Mouse (Mus musculus) frontal cortex, adult 2 months (tissue): ENCODE results near the gene Slc22a7. TPM values are rescaled to one million over a fixed set of nuclear protein-coding genes. Genes with fewer than 3 reads are reported as not detected.
A peak's percentile ranks its signal among the peaks of the same experiment; 100 is the strongest.

ENCODE experiments used
- DNase-seq, 2 experiments: peaks; one replicate each; pipeline ENCODE4 v3.0.0; 2022; ENCODE audit warnings: low spot score in 1 of 2; ENCODE audit errors: extremely low spot score in 1 of 2
- polyA plus RNA-seq: library from polyadenylated mRNA; depleted of rRNA; stranded (reverse); fragments of >200 nt; gene quantifications from 2 replicates; pipeline ENCODE4 v1.2.3, GENCODE M21; 2012; rRNA removed

Slc22a7 gene
- polyA plus RNA-seq, 1 experiment = 0.18 TPM

DNA sequence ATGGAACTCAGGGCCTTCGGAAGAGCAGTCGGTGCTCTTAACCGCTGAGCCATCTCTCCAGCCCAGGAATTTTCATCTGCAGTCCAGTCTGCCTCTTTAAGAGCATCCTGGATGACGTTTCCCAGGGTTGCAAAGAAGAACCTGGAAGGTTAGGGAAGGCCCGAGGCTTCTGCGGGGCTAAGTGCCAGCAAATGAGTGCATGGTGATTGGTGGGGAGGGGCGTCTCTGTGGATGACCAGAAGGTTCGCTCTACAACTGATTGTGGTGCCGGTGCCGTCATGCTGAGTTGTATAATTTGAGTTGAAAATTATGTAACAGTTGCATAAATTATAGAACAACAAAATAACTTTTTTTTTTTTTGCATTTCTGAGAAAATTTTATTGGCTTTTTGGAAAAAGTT lies 919 bp upstream of the Slc22a7 start:
- DNase-seq = no peak

DNA sequence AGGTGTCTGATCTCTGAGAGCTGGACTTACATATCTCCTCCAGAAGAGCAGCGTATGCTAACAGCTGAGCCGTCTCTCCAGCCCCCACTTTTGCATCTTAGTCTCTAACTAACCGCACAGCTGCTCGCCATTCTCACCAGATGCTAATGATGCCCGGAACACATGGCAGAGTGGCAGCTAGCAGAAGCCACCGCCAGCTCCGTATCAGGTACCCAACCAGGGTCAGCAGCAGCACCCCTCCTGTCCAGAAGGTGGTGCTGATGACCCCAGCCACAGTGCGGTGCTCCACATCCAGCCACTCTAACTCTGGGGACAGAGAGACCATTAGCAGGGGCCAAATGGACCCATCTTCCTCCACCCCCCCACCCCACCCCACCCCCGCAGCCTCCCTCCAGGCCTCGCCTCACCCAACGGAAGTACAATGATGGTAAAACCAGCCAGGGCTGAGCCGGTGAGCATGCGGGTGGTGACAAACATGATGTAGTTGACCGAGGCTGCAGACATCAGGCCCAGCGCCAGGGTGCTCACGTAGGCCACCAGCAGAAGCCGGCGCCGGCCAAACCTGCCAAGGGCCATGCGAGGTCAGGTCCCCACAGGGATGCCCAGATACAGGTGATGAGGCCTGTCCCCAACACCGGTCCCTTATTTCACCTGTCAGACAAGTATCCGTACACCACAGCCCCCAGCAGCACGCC lies 1.4 kb downstream of the Slc22a7 start:
- peak in 1 of 2 experiments; percentile 44 for DNase-seq

DNA sequence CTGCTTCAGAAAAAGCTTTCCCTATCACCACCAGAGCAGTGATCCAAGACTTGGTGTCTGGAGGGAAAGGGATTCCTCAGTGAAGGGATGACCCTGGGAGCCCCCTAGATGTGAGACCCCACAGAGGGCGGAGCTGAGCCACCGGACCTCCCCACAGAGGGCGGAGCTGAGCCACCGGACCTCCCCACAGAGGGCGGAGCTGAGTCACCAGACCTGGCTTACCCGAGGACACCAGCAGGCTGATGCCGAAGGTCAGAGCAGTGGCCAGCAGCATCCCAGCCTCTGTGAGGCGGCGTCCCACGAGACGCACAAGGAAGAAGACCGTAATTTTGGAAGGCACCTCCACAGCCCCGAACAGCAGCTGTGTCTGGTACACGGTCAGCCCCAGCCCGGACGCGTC lies 4.6 kb downstream of the Slc22a7 start:
- DNase-seq = no peak

DNA sequence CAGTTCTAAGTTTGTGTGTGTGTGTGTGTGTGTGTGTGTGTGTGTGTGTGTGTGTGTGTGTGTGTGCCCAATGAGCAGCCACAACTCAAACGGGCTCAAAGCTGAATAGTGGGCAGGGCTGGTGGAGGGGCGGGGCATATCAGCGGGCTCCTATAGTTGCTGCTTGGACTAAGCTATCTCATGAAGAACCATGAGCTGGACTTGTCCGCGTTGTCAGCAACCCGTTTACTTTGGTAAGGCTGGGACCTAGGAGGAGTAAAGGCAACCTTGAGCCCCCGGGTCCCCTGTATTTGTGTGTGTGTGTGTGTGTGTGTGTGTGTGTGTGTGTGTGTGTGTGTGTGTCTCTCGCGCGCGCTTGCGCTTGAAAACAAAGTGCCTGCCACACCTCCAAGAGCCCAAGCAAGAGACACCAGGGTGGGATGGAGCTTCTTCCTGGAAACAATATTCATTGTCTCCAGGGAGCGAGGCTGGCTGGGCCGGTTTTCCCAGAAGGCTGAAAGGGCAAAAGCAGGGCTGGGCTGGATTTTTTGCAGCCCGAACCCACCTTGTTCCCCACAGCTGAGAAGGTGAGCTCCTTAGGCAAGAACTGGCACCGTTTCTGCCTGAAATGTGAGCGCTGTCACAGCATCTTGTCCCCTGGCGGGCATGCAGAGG lies 9.4 kb downstream of the Slc22a7 start, which contains the start of gene Crip3:
TSS of gene Crip3 (plus strand) at position 166 of the 654 bp plus-strand sequence.
- no peak for DNase-seq

DNA sequence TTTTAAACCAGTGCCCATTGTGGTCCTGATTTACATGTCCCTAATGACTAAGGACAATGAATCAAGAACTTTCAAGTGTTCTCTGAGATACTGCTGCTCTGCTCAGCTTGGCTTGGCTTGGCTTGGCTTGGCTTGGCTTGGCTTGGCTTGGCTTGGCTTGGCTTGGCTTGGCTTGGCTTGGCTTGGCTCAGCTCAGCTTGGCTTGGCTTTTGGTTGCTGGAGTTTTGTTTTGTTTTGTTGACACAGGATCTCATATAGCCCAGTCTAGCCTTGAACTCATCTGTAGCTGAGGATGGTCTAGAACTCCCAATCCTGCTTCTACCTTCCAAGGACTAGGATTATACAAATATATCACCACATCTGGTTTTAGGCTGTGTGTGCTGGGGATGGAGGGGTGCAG lies 11.8 kb downstream of the Slc22a7 start:
- no peak for DNase-seq

DNA sequence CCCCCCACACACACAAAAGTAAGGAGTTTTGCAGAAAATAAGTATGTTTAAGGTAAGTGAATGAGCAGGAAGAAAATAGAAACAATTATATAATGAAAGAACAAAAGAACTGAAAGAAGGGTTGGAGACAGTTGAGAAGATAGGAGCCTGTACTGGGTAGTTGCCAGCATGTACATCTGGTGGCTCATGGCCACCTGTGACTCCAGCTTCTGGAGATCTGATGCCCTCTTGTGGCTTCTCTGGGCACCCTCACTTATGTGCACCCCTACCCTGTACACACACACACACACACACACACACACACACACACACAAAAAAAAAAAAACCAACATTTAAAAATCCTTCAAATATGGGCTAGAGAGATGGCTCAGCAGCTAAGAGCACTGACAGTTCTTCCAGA lies 18.5 kb downstream of the Slc22a7 start:
- no peak for DNase-seq

DNA sequence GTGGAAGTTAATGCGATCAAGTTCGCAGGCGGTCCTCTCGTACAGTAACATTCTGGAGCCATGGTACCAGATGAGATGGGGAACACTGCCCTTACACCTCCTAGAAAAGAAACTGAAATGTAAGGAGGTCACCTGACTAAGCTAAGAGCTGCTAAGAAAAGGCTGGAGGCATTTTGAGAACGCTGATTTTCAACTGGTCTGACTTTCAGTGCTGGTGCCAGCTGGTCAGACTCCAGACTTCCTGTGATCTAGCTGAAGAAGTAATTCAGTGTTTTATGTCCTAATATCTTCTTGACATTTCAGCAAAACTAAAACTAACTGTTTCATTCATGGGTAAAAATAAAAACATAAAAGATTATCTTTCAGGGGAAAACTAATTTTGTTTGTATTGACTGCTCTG lies 19.6 kb downstream of the Slc22a7 start:
- DNase-seq = peak in 1 of 2 experiments; percentile 12

DNA sequence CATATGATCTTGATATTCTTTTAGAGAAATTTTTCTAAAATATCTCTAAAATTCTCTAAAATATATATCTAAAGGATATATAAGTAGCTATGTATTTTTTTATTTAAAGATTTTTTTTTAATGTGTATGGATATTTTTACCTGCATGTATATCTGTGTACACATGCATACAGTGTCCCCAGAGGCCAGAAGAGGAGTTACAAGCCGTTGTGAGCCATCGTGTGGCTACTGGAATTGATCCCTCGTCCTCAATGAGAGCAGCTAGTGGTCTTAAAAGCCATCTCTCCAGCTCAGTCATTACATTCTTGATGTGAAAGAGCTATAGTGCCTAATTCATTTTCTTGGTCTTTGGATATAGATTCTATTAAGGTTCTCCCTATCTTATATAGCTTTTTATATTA lies 29.8 kb downstream of the Slc22a7 start:
- DNase-seq = peak in 1 of 2 experiments; percentile 22

DNA sequence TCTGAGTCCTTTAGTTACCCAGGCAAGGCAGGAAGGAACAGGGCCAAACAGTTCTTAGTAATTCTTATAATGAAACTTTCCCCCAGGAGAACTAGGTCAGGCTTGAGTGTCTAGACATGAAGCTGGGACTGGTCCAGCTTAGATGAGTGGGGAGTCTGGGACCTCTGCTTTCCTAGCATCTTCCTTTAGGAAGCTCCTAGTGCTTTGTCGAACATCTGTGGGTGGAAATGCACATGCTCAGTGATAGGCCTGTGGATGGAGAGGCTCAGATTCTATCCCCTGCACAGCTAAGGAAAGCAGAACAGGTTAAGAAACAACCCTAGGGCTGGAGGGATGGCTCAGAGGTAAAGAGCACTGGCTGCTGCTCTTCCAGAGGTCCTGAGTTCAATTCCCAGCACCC lies 43.6 kb downstream of the Slc22a7 start:
- peak in 1 of 2 experiments; percentile 25 for DNase-seq

DNA sequence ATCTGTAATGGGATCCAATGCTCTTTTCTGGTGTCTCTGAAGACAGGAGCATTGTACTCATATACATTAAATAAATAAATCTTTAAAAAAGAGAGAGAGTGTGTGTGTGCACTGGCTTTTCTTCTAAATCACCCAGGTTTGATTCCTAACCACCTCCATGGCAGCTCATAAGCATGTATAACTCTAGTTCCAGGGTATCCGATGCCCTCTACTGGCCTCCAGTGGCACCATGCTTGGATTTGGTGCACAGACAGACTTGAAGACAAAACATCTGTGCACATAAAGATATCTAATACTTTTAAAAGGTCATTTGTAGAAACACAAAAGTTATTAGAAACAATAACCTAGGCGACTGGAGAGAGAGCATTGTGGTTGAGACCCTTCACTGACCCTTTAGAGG lies 45.2 kb downstream of the Slc22a7 start:
- DNase-seq = peak in 1 of 2 experiments; percentile 61

DNA sequence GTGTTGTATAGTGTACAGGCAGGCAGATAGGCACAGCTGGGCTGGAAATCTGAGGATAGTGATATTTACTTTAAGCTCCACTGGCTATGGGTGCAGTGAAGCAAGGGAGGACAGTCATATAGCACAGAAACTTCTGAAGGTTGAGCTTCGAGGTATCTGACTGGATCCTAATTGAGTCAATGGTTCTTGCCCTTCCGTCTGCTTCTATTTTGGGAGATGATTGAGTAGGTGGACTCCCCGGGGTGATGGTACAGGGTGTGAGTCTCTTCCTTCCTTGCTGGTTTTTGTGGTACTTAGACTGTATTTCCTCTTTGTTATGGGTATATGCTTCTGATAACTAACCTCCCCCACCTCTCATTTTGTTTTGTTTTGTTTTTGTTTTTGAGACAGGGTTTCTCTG lies 50.1 kb downstream of the Slc22a7 start:
- no peak for DNase-seq

DNA sequence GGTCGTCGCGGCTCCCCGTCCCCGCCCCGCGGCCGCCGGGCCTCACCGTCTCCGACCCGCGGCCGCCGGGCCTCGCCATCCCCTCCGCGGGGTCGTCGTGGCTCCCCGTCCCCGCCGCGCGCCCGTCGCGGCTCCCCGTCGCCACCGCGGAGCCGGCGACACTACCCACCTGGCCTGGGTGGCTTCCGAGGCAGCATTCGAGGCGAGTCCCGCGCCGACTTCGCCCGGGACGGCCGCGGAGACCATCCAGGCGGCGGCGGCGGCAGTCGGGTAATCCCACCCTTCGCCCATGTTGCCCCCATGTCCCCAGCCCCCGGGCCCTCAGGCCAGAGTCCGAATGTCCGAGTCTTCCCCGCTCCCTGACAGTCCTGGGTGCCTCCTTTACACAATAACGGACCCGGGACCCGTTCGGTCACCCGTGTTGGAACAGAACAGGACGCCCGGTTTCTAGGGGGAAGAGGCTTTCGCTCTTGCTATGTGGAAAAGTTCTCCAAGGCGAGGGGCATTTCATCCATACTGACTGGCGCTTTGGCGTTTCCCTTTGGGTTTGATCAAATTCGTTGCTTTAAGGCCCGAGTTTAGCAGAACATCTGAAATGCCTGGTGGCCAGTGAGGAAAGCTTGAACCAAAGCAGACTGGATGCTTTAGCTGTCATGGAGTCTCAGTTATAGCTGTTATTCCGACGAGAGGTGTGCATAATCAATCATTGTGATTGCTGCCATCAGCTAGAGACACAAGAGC lies 54.0 kb downstream of the Slc22a7 start:
- DNase-seq = no peak

DNA sequence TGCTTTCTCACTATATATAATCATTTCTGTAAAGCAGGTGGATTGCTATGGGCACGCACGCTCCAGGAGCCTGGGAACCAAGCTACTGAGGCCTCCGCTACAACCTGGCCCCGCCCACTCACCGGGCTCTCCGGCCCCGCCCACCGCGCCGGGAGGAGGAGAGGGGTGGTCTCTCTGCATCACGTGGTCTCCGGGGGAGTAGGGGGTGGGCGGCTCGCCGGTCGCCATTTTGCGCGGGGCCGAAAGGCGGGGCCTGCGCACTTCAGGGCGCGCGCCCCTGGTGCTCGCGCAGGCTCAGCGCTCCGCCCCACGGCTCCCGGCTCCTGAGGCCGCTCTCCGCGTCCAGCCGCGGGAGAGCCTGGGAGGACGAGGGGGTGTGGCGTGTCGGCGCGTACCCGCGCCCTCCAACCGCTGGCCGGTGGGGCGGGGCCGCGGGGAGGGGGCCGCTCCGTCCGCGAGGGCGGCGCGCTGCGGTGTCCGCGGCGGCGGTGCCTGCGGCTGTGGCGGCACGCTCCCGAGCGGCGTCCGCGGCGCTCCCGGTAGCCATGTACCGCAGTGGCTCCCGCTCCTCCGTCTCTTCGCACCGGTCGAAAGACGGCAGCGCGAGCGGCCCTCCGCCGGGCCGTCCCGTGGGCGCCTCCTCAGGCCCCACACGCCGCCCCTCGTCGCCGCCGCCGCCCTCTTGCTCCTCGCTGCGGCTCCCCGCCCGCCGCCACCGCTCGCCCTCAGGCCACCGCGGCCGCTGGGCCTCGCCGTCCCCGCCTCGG lies 54.8 kb downstream of the Slc22a7 start, which contains the start of gene Zfp318:
TSS of gene Zfp318 (plus strand) at position 438 of the 767 bp plus-strand sequence.
- peak; percentile 95 to 97 for DNase-seq

Other genes starting within 250 kb of the Slc22a7 start
- 3.9 and 4.2 TPM in 2 replicates for gene Polh, start 235.8 kb downstream of the Slc22a7 start, polyA plus RNA-seq
- gene Xpo5, start 235.7 kb downstream of the Slc22a7 start, polyA plus RNA-seq = 39.4 and 40.6 TPM in 2 replicates
- gene Polr1c, start 190.4 kb downstream of the Slc22a7 start, polyA plus RNA-seq = 45.3 and 52.7 TPM in 2 replicates
- 72.7 and 78.9 TPM in 2 replicates for gene Yipf3, start 190.4 kb downstream of the Slc22a7 start, polyA plus RNA-seq
- gene Lrrc73, start 184.9 kb downstream of the Slc22a7 start, polyA plus RNA-seq = 62.5 and 63.5 TPM in 2 replicates
- 44.4 and 51.5 TPM in 2 replicates for gene Tjap1, start 155.4 kb downstream of the Slc22a7 start, polyA plus RNA-seq
- gene Dlk2, start 141.0 kb downstream of the Slc22a7 start, polyA plus RNA-seq = 81.5 and 96.0 TPM in 2 replicates
- 10.9 and 11.4 TPM in 2 replicates for gene Abcc10, start 110.1 kb downstream of the Slc22a7 start, polyA plus RNA-seq
- gene Zfp318, start 54.7 kb downstream of the Slc22a7 start, polyA plus RNA-seq = 29.6 and 30.7 TPM in 2 replicates
- 9.1 and 13.8 TPM in 2 replicates for gene Crip3, start 9.5 kb downstream of the Slc22a7 start, polyA plus RNA-seq
- gene Ttbk1, start 49.2 kb upstream of the Slc22a7 start, polyA plus RNA-seq = 46.3 and 50.1 TPM in 2 replicates
- gene Dnph1, start 58.3 kb upstream of the Slc22a7 start, polyA plus RNA-seq = 4.0 and 4.8 TPM in 2 replicates
- 65.3 and 66.8 TPM in 2 replicates for gene Cul9, start 107.9 kb upstream of the Slc22a7 start, polyA plus RNA-seq
- gene Srf, start 117.7 kb upstream of the Slc22a7 start, polyA plus RNA-seq = 74.8 and 82.0 TPM in 2 replicates
- 5.3 and 6.3 TPM in 2 replicates for gene Ptk7, start 191.0 kb upstream of the Slc22a7 start, polyA plus RNA-seq
- 20.1 and 23.5 TPM in 2 replicates for gene Klc4, start 207.6 kb upstream of the Slc22a7 start, polyA plus RNA-seq
- gene Mrpl2, start 207.8 kb upstream of the Slc22a7 start, polyA plus RNA-seq = 51.2 and 58.7 TPM in 2 replicates
- gene Cul7, start 211.9 kb upstream of the Slc22a7 start, polyA plus RNA-seq = 33.0 and 35.2 TPM in 2 replicates
- 29.6 and 33.0 TPM in 2 replicates for gene Rrp36, start 235.9 kb upstream of the Slc22a7 start, polyA plus RNA-seq
- gene Mea1, start 240.3 kb upstream of the Slc22a7 start, polyA plus RNA-seq = 151 and 157 TPM in 2 replicates
- 189 and 198 TPM in 2 replicates for gene Klhdc3, start 242.5 kb upstream of the Slc22a7 start, polyA plus RNA-seq